Mouse (Mus musculus) T-helper 2 cell (primary cell): ENCODE measurements around the gene Safb2.

Experiments
- in situ Hi-C: fragments of 300-600 bp; cut with MboI, MseI; formaldehyde crosslinking; loops from one replicate; pipeline ENCODE4 v1.15.1; 2025; ENCODE audit warnings: high pct_unique_total_duplicates

Safb2 gene

DNA sequence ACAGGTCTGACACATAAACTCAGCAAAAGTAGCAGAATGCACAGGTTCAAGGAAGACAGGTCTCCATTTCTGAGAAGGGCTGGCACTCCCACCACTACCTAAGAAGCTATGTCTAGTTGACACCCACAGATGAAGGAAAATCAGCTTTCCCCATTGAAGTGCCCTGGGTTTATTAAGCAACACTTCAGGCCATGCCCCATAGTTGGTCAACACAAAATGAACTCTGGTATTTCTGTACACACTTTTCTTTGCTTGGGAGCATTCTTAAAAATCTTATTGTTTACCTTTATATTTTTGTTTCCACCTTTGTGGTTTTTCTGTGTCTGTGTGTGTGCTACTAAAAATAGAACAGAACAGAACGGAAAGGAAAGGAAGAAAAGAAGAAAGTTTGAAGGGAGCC, 24.3 kb downstream of the Safb2 start:
- in situ Hi-C loops, result loop anchor here (5.0 kb wide), 1 partner anchor 103 kb away; no protein-coding TSS in a partner anchor

DNA sequence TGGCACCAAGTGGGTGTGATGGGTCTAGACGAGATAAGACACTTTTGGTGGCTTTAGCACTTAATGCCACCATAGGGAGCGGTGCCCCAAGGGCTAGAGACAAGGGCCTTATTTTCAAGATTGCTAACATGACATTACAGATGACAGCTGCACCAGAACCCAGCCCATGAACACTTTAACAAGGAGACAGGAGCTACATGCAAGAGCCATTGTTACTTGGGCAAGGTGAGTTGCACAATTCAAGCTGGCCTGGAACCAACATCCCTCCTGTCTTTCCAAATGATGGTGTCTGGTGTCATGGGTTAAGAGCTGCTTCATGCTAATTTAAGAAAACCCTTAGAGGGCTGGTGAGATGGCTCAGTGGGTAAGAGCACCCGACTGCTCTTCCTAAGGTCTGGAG, 25.0 kb downstream of the Safb2 start:
- in situ Hi-C loops, result no loop called here

DNA sequence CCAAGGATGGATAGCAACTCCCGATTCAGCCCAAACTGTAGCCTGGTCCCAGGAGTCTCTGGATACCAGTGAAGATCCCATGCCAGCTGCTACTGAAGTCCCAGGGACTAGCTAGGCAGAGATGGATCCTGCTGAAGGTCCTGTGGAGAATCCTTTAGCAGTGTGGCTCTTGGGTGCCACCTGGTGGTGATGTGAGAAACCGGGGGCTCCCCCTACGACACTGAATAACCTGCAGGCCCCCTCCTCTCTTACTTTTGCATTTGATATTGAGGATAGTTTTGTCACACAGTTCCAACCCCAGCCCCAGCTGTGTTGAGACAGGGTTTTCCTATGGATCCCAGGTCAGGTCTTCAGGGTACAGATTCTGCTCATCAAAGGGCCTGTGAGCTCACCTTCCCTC, 25.9 kb downstream of the Safb2 start:
- in situ Hi-C loops, result no loop called here

DNA sequence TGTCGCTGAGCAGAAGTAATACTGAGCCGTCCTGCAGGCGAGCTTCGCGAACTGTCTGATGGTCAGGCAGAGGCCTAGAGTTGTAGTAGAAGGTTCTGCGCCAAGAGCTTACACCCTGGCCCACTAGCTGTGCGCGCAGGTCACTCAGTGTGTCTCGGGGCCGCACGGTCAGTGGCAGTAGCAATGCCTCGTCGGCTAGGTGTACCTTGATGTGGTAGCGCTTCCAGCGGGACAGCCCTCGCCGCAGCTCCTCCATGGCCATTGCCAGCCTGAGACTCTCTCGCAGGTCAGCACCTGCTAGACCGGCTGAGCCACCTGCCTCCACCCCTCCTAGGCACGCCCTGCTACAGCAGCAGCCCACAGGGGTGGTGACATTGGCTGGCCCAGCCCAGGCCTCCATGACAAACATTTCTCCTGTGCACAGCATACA, 30.2 kb downstream of the Safb2 start, which contains the start of gene Gm20219:
Gene Gm20219, minus strand, starts transcription at position 266 of the 430 bp plus-strand sequence.
- in situ Hi-C loops, result loop anchor here (5.0 kb wide), 1 partner anchor 197 kb away; no protein-coding TSS in a partner anchor

DNA sequence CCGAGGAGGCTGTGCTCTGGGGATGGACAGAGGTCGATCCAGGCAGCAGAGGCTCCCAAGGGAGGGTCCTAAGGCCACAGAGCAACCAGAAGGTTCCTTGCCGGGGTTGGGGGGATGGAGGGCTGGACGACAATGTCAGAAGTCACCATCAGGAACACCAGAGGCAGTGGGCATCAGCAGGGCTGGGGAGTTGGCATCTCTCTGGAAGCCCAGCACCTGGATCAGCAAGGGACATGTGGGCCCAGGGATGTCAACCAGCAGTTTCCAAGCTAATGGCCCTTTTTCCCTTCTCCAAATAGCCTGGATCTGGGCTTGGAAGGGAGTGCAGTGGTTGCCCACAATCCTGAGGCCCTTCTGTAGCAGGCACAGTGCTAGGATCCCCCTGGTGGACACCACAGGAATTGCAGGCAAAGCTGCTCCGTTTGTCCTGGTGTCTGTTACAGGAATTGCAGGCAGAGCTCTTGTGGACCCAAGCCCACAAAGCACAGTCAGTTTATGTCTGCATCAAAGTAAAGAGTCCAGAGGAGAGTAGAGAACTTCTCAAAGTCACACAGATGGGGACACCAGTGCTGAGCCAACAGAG, 31.5 kb downstream of the Safb2 start:
- in situ Hi-C loops, result loop anchor here (5.0 kb wide), 1 partner anchor 196 kb away; no protein-coding TSS in a partner anchor

DNA sequence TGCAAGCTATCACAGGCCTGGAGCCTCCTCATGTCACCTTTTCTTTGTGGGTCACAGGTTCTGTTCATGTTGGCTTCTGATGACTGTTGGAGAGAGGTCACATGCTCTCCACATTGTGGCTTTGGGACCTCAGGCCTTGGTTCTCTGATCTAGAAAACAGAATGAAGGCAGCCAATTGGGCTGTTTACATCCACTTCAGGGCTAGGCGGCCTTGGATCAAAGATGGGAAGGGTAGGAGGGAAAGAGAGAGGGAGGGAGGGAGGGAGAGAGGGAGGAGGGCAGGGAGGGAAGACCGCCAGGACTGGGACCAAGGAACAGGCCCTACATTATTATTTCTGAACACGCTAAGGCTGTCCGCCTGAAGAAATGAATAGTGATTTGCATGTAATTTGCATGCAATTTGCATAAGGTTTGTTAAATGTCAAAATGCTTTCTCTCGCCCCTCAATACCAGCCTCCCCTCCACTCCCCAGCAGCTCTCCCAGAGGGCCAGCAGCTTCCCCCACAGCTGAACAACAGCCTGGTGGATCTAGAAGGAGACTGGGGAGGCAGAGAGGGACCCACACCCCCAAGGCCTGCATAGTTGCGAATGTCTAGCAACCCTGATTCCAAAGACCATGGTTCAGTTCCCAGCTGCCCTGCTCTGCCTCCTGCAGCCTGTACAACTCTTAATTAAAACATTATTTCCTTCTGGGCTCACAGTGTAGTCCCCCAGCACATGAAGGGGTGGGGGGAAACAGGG, 32.4 kb downstream of the Safb2 start:
- in situ Hi-C loops, result loop anchor here (5.0 kb wide), 1 partner anchor 195 kb away; no protein-coding TSS in a partner anchor

DNA sequence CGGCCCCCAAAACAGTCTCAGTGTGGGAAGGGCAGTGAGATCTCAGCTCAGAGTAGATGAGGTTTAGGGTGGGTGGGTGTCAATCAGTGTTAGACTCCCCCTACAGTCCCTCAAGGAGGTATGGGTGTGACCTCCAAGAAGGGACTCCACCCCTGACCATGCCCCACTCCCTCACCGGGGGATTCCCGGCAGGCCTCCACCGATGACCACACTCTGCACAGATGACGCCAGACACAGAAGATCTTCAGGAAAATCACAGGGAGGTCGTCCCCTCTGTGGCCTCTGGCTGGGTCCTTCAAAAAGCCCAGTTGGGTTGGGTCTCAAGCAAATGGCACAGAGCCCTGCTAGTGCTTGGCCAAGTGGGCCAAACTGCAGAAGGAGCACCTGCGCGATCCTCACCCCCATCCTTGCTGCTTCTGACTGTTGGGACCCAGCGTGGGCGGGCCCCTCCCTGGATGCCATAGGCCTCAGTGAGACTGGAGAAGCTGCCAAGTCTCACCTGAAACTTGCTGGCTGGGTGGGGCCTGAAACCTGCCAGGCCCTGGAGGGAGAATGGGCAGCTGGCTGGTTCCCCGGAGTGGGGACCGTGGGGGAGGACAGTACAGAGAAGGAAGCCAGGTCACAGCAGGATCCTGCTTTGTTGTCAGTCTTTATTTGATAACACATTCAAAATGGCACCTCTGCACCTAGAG, 33.5 kb downstream of the Safb2 start:
- in situ Hi-C loops, result loop anchor here (5.0 kb wide), 1 partner anchor 194 kb away; no protein-coding TSS in a partner anchor

DNA sequence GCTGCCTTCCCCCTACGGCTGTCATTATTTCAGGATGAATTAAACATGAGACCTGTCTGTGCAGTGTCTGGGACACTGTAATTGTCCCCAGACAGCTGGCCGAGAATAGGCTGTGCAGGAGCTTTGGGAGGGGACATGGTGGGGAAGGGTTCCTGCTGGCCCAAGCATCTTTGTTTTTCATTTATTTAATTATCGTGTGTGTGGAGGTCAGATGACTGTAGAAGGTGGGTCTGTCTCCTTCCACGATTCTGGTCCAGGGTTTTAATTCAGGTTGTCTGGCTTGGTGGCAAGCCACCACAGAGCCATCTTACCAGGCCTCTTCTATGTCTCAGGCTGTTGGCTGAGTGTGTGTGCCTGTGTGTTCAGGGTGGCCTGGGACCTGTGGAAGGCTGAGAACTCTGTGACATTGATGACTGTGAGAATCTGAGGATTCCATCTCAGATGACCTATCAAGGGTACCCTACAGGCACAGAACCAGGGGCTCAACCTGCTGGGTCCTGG, 35.7 kb downstream of the Safb2 start:
- in situ Hi-C loops, result no loop called here

DNA sequence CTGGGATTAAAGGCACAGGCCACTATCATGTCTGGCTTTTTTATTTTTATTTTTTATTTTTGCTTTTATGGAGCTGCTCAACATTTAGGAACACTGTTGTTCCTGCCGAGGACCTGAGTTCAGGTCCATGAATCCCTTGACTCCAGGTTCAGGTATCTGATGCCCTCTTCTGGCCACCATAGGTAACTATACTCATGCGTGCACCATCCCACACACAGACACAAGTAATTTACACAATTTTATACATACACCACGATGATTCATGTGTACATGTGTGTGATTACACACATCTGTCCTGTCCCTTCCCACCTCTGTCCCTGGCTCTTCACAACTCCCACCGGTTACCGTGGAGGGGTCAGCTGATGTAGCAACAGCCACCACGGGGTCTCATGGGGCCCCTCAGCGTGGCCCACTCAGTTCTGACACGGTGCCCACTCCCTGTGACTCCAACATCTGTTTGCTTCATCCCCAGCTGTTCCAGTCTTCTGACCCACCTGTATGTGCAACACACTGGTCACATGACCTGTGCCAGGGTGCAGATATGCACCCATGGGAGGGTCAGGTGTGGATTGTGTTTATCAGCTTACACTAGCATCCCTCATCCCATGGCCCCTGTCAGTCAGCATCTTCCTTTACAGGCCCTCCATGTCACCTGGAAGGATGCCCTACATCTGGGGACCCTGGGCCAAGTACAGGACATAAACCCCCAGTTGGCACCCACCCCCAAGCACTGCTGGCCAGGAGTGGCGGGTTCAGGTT, 36.4 kb downstream of the Safb2 start:
- in situ Hi-C loops, result no loop called here

DNA sequence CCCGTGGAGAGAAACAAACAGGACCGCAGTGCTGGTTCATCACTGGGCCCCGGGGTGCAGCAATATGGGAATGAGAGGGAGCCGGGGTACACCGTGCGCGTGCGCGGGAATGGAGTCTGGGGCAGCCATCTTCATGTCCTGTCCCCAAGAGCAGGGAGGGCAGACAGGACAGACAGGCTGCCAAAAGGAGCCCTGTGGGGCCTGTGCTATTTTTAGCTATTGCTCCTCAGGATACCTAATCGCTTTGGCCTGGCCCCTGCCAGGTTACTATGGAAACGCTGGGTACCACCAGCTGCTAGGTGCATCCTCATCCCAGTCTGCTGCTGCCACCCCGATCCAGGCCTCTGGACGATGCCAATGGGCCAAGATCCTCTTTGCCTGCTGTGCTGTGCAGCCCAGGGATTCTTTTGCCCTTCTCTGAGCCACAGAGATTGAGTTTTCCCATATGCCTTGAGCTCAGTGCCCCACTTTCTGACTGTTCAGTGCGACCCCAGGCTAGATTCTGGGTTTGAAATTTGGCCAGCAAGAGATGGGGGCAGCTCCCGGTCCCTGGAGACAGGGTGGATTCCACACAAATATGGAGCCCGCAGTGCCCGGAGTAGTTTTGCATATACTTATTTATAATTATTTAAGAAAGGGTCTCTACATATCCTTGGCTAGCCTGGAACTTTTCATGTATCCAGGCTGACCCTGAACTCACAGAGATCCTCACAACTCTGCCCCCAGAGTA, 37.1 kb downstream of the Safb2 start:
- in situ Hi-C loops, result no loop called here

DNA sequence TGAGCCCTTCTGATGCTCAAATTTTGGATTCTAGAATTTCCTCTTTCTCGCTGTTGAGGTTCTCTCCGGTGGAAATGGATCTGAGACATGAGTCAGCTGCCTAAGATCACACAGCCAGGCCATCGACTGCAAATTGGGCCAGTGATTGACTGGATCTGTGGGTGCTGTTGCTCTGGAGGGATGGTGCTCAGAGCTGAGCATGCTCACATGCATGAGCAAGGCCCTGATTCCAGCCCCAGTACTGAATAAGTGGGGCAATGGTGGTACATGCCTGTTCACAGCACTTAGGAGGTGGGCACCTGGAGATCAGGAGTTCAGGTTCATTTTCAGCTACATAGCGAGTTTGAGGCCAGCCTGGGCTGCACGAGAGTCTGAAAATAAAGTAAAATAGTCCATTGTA, 37.8 kb downstream of the Safb2 start:
- in situ Hi-C loops, result no loop called here

DNA sequence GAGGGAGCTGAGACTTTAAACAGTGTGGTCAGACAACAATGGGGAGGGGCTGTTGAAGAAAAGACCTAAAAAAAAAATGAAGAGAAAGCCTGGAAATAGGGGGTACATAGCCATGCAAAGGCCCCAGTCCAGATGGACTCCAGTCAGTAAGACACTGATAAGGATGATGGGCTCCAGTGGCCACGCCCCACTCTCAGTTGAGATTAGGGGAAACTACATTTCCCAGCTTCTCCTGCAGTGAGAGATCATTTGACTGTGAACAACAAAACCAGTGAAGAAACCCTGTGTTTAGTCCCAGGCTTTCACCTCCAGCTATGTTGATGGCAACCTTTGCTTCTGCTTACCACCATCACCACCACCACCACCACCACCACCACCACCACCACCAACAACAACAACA, 38.4 kb downstream of the Safb2 start:
- in situ Hi-C loops, result no loop called here

DNA sequence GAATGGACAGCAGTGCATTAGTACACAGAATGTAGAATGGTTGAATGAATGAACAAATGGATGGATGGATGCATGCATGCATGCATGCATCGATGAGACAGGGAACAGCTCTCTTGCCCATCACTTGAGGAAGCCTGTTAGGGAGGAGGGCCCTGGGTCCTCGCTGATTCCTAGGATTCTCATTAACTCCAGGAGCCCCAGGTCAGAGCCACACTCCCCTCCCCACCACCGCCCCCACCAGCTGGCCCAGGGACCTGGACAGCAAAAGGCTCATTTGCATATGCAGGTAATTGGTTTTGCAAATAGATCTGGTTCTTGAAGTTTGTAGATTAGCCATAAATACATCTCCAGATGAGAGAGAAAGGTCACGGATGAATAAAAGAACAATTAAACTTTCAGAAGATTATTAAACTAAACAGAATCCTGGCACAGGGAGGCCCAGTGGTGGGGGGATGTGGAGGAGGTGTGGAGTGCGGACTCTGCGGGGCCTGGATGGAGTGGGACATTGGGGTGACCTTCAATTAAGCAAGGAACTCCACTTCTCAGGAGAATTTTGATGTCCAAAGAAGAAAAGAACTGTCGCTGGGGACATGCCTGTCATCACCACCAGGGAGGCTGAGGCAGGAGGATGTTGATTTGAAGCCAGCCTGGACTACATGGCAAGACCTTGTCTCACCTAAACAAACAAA, 39.5 kb downstream of the Safb2 start:
- in situ Hi-C loops, result no loop called here

DNA sequence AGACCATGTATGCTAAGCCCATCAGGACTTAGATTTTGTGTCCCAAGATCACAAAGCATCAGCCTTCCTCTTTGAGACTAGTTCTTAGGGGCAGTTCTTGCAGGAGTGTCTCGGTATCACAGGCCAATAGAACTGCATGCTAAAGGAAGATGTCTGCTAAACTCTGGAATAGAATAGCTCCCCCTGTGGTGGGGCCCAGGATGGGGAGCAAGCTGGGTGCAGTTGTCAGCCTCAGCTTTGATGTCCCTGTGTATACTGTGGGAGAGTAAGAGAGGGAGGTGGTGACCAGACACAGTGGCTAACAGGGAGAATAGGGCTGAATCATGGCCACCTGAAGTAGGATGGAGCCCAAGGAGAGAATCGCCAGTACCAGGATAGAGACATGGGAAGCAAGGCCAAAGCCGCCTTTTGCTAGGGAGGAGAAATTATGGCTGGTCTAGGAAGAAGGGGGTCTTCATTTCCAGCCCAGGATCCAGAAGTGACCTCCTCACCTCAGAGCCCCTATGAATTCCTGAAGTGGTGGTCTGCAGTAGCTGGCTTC, 40.6 kb downstream of the Safb2 start:
- in situ Hi-C loops, result no loop called here

DNA sequence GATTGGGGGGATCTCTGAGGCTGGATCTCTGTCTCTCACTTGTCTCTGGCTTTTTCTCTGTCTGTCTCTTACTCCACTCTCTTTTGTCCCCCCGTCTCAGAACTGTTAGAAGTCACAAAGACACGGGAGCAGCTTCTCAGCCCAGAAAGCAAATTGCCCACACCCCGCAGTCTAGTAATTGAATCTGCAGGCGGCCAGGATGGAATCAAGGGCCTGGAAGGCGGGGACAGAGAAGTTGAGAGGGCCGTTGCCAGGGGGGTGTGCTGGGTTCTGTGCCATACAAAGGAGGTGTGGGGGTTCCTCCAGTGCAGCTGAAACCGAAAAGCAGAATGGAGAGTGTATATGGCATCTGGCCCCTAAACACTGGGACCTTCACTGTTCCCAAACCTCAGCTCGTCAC, 41.6 kb downstream of the Safb2 start:
- in situ Hi-C loops, result no loop called here

DNA sequence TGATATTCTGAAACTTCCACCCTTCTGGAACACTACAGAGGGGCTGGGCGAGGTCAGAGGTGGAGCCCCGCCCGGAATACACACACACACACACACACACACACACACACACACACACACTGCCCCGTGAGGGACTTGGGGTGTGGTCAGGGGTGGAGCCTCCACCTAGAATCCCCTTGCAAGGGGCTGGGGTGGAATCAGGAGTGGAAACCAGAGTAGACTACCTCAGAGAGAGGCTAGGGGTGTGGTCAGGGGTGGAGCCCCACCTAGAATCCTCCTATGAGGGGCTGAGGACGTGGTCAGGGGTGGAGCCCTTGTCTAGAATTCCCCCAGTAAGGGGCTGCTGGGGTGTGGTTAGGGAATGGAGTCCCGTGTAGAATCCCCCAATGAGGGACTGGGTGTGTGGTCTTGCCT, 43.8 kb downstream of the Safb2 start:
- in situ Hi-C loops, result no loop called here

DNA sequence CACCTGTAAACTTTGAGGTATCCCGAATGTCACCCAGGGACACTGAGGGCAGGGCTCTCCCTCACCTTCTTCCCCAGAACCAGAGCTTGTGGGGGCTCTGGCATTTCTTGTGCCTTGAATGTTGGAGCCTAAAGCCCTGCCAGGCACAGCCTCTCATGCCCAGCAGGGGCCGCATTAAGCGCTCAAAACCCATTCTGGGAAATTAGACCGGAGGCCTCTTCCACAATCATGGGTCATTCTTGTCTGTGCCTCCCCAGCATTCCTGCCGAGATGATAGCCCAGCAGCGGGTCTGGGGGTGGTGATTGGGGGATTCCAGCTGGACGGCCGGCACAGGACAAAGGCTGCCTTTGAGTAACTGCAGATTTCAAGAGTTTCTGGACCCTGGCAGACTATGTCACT, 46.5 kb downstream of the Safb2 start:
- in situ Hi-C loops, result no loop called here

DNA sequence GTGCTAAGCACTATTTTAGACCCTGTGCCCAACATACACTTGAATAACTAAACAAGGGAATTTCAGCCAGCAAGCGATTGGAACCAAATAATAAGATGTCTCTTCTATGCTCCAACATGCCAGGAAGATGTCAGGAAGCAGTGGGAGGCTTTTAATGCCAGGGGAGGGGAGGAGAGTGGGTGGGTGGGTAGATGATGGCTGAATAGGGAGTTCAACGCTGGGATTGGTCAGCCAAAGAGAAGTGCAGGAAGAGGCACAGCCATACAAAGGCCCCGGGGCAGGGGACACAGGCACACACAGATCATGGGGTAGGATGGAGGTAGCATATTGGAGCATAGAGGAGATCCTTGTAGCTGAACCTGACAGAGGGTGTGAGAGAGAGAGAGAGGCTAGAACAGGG, 47.5 kb downstream of the Safb2 start:
- in situ Hi-C loops, result no loop called here

DNA sequence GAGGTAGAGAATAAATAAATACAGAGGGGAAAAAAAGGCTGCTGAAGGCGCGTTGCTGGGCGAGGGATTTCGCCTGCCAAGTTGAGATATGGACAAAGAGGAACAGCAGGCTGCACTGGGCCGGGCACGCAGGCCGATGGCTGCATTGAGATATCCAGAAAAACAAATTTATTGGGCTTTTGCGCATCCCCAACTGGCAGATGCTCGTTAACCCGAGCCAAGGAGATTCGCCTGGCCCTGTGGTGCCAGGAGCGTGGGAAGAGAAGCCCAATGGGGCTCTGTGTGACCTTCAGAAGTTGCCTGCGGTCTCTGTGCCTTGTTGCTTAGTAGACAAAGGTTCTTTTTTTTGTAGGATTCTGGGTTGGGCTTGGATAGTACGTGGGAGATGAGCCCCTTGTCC, 48.2 kb downstream of the Safb2 start:
- in situ Hi-C loops, result no loop called here

DNA sequence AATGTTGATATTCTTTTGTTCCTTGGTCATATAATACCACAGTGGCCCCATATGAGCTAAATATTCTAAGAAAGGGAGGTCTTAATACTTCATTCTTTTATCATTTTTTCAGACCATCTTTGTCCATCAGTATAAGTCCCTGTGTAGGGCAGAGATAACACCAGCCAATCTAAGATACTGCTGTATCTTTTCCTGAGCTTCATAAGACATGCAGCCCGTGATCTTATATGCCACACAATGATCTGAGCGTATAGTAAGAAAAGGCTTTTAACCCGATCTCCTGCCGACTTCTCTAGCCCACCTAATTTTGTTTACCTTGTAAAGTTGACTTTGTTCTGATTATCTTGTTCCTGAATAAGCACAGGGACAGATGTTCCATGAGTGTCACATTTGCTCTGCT, 59.4 kb downstream of the Safb2 start:
- in situ Hi-C loops, result no loop called here
